Mouse (Mus musculus): ENCODE data around the gene Tmem164. TPM values are rescaled to one million over a fixed set of nuclear protein-coding genes. Genes with fewer than 3 reads are reported as not detected.

Gene Tmem164
- total RNA-seq, 2 experiments from 2014 or later = 30.1 to 30.4 TPM

DNA sequence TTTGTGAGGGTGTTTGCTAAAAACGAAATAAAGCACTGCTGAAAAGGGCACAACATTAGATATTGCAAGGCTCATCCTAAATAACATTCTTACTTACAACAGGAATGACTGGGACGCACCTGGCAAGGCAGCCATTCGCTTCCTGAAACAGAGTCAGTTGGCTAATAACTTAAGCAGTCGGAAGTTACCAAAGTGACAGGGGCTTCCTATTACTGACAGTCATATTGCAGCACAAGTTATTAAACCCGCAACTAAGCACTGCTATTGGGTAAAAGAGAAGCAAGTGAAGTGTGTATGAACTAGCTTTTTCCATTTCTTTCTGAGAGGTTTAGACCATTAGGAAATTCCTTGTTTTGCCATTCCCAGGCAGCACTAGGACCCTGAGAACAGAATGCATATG, 201.0 kb downstream of the Tmem164 start:
- DNase-seq (ENCODE audit: low spot score in 2 of 2) = no peak
- intact Hi-C loops (cut with DNase I) = no loop called here

- no peak for DNase-seq (ENCODE audit: low spot score in 2 of 2)
- intact Hi-C loops (cut with DNase I) = no loop called here
Observed at GRCm38 (mm10) chrX:142883593-142883992, 202.4 kb downstream of the Tmem164 start.

DNA sequence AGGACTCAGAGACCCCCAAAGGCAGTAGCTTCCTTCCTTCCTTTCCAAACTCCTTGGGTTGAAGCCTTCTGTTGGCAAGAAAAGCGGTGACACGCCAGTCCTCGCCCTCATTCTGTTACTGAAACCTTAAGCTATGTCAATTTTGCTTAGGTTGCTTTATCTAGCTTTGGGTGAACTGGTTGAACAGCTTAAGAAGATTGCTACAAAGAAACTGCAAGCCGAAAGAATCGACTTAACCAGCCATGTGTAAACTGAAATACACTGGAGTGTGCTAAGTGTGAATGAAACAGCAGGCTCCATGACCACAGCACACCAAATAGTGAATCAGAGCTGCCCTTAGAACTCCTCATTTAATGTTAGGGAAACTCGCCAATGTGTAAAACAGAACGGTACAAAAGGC, 204.8 kb downstream of the Tmem164 start:
- DNase-seq (ENCODE audit: low spot score in 2 of 2) = no peak
- intact Hi-C loops (cut with DNase I) = no loop called here

Small RNA genes lying within 50 kb of the gene (microRNA-seq; reads per million reads assigned to microRNA genes)
- 12,257 to 13,203 reads per million in 2 experiments for gene Mir652

Measured in left cerebral cortex, postnatal 25 days (tissue).